Comparison of ENCODE assay signal across 11 mouse cellular contexts in genomic region chr11:35668138-35668537, GRCm38 (mm10).
DNase-seq lines count a peak whose midpoint lies in the region; ATAC-seq and TF ChIP-seq lines count a peak whose summit lies in the region.
"Had no signal": no experiment of that assay in that cellular context is flagged by ENCODE, and none has a peak within 500 bp of the region (broad histone marks: within the 10 kb centered on the region; RNA-seq: fewer than 3 reads in every experiment).

No protein-coding gene starts in this region.

- H3K9me3 ChIP-seq in kidney, postnatal 0 days (replicated peaks; ENCODE audit: low read length): no peaks in the 10 kb centered on the region
- no peaks in the 10 kb centered on the region for H3K9me3 ChIP-seq in kidney, embryonic 16.5 days (ENCODE audit: low read length)
- H3K9me3 ChIP-seq in stomach, postnatal 0 days (ENCODE audit: control insufficient read depth, low read length): no peaks in the 10 kb centered on the region
- H3K9me3 ChIP-seq in hindbrain, embryonic 13.5 days: no peaks in the 10 kb centered on the region; the same call in 1 of the 2 replicates
- H3K9me3 ChIP-seq: heart, embryonic 12.5 days; stomach, embryonic 15.5 days had no signal

- TF ChIP-seq CTCF in kidney, postnatal 0 days (IDR thresholded peaks at IDR 0.05; ENCODE audit: low read depth): no peak
- no peak for TF ChIP-seq CTCF in stomach, postnatal 0 days (IDR thresholded peaks at IDR 0.05; ENCODE audit: low read depth)
- no peak for TF ChIP-seq CTCF in lung, adult 2 months (IDR thresholded peaks at IDR 0.05; ENCODE audit: insufficient read depth, low read length)

- no peaks in the 10 kb centered on the region for H3K27me3 ChIP-seq in kidney, postnatal 0 days (ENCODE audit: insufficient read depth, low read length)
- H3K27me3 ChIP-seq in kidney, embryonic 16.5 days (ENCODE audit: insufficient read depth, low read length): no peaks in the 10 kb centered on the region
- no peaks in the 10 kb centered on the region for H3K27me3 ChIP-seq in stomach, postnatal 0 days (ENCODE audit: control insufficient read depth, insufficient read depth, low read length)
- H3K27me3 ChIP-seq in hindbrain, embryonic 13.5 days: 0 out of 2 replicates have a peak, but pooled peaks cover 3% of the 10 kb centered on the region
- H3K27me3 ChIP-seq: heart, embryonic 12.5 days; stomach, embryonic 15.5 days had no signal

- no peak for TF ChIP-seq POLR2A in lung, adult 2 months (IDR thresholded peaks at IDR 0.05; ENCODE audit: borderline replicate concordance, extremely low read depth, low read depth, low read length)

- peaks cover 2% of the 10 kb centered on the region; the same call in 1 of the 2 replicates for H3K4me1 ChIP-seq in kidney, postnatal 0 days (replicated peaks; ENCODE audit: insufficient read depth, low read length)
- no peaks in the 10 kb centered on the region for H3K4me1 ChIP-seq in kidney, embryonic 16.5 days (ENCODE audit: insufficient read depth, low read length)
- no peaks in the 10 kb centered on the region for H3K4me1 ChIP-seq in stomach, postnatal 0 days (replicated peaks; ENCODE audit: control insufficient read depth, insufficient read depth)
- no peaks in the 10 kb centered on the region for H3K4me1 ChIP-seq in lung, adult 2 months (ENCODE audit: control insufficient read depth, insufficient read depth, low read length)
- peaks cover 20% of the 10 kb centered on the region for H3K4me1 ChIP-seq in hindbrain, embryonic 13.5 days (replicated peaks)
- H3K4me1 ChIP-seq: stomach, embryonic 15.5 days had no signal

- DNase-seq in kidney, postnatal 0 days (ENCODE audit: low spot score): peak; percentile 23
- DNase-seq in urinary bladder, postnatal 14 days (ENCODE audit: low spot score): peak; percentile 57
- no peak for DNase-seq in urinary bladder, postnatal 10 days (ENCODE audit: low spot score)
- peak; percentile 84 to 85 for DNase-seq in cerebellum, postnatal 14 days
- no peak for DNase-seq in stomach, postnatal 0 days (ENCODE audit: low spot score)
- no peak for DNase-seq in lung, adult 2 months

- H3K27ac ChIP-seq in kidney, postnatal 0 days: no peak overlapping the region
- no peak overlapping the region for H3K27ac ChIP-seq in kidney, embryonic 16.5 days (ENCODE audit: low read length)
- no peak overlapping the region for H3K27ac ChIP-seq in stomach, postnatal 0 days (replicated peaks)
- no peak overlapping the region for H3K27ac ChIP-seq in hindbrain, embryonic 13.5 days
- H3K27ac ChIP-seq: stomach, embryonic 15.5 days had no signal

- no peak overlapping the region for H3K4me2 ChIP-seq in kidney, postnatal 0 days (ENCODE audit: low read length)
- no peak overlapping the region for H3K4me2 ChIP-seq in kidney, embryonic 16.5 days (replicated peaks; ENCODE audit: low read depth, low read length)
- no peak overlapping the region for H3K4me2 ChIP-seq in stomach, postnatal 0 days (replicated peaks; ENCODE audit: low read depth)
- no peak overlapping the region for H3K4me2 ChIP-seq in hindbrain, embryonic 13.5 days
- H3K4me2 ChIP-seq: heart, embryonic 12.5 days; stomach, embryonic 15.5 days had no signal

- no peak for TF ChIP-seq EP300 in stomach, postnatal 0 days (optimal IDR thresholded peaks at IDR 0.05)

- WGBS in kidney, postnatal 0 days: 32% methylated on average over 3 of the region's 3 CpGs
- 26% methylated on average over 3 of the region's 3 CpGs for WGBS in kidney, embryonic 16.5 days
- 41% methylated on average over 3 of the region's 3 CpGs for WGBS in stomach, postnatal 0 days
- 63% methylated on average over 3 of the region's 3 CpGs for WGBS in lung, adult 2 months
- 46% methylated on average over 3 of the region's 3 CpGs for WGBS in hindbrain, embryonic 13.5 days

- no peak overlapping the region for H3K4me3 ChIP-seq in kidney, postnatal 0 days (replicated peaks; ENCODE audit: low read depth, low read length)
- no peak overlapping the region for H3K4me3 ChIP-seq in kidney, embryonic 16.5 days (ENCODE audit: low read length)
- no peak overlapping the region for H3K4me3 ChIP-seq in stomach, postnatal 0 days (ENCODE audit: low read depth, low read length)
- no peak overlapping the region for H3K4me3 ChIP-seq in lung, adult 2 months (replicated peaks; ENCODE audit: extremely low read depth, low read depth, low read length)
- H3K4me3 ChIP-seq in hindbrain, embryonic 13.5 days: no peak overlapping the region
- H3K4me3 ChIP-seq: erythroblast, embryonic 14.5 days; heart, embryonic 12.5 days; stomach, embryonic 15.5 days had no signal

- no peak overlapping the region for H3K9ac ChIP-seq in kidney, postnatal 0 days (ENCODE audit: low read depth, low read length)
- no peak overlapping the region for H3K9ac ChIP-seq in kidney, embryonic 16.5 days (replicated peaks; ENCODE audit: low read length)
- H3K9ac ChIP-seq in stomach, postnatal 0 days (ENCODE audit: low read length): no peak overlapping the region
- H3K9ac ChIP-seq in hindbrain, embryonic 13.5 days: no peak overlapping the region
- H3K9ac ChIP-seq: heart, embryonic 12.5 days; stomach, embryonic 15.5 days had no signal

- no peaks in the 10 kb centered on the region for H3K36me3 ChIP-seq in kidney, postnatal 0 days (ENCODE audit: insufficient read depth, low read length)
- no peaks in the 10 kb centered on the region for H3K36me3 ChIP-seq in kidney, embryonic 16.5 days (ENCODE audit: insufficient read depth, low read length)
- H3K36me3 ChIP-seq in stomach, postnatal 0 days (ENCODE audit: control insufficient read depth, insufficient read depth, low read length): no peaks in the 10 kb centered on the region
- H3K36me3 ChIP-seq in hindbrain, embryonic 13.5 days: peaks cover 4% of the 10 kb centered on the region; the same call in 1 of the 2 replicates
- H3K36me3 ChIP-seq: heart, embryonic 12.5 days; stomach, embryonic 15.5 days had no signal

- no peak for ATAC-seq in kidney, postnatal 0 days (replicated peaks; ENCODE audit: low FRiP score, low read depth)
- ATAC-seq in kidney, embryonic 16.5 days (ENCODE audit: low FRiP score, low TSS enrichment): no peak
- peak; percentile 57; the same call in 1 of the 2 replicates for ATAC-seq in stomach, postnatal 0 days (ENCODE audit: low FRiP score, low TSS enrichment)
- no peak for ATAC-seq in hindbrain, embryonic 13.5 days (ENCODE audit: low FRiP score)

Comparison
In these comparisons a context has a peak if more than half of its experiments do, and no peak if none do; other contexts are left out.
1. DNase-seq: peak in kidney, postnatal 0 days (single experiment), urinary bladder, postnatal 14 days (single experiment) and cerebellum, postnatal 14 days (2 of 2); none in urinary bladder, postnatal 10 days (single experiment), stomach, postnatal 0 days (single experiment) and lung, adult 2 months (single experiment).